Mouse (Mus musculus): ENCODE measurements around the gene Kdelr2.

- TF ChIP-seq CTCF (IDR thresholded peaks at IDR 0.05; ENCODE audit: low read depth) (peak; percentile 81), EP300 (IDR thresholded peaks at IDR 0.05; ENCODE audit: low read depth) (no peak)
Measured at GRCm38 (mm10) chr5:143360000-143360399, 43.6 kb upstream of the Kdelr2 start.

Data from liver, embryonic 14.5 days (tissue).